Mouse (Mus musculus): ENCODE measurements around the gene Unc93a2.
"Not testable (repeated sequence)": the region's sequence is repeated elsewhere in the genome, so short reads cannot be mapped to it uniquely, and the experiment has no call there.

DNA sequence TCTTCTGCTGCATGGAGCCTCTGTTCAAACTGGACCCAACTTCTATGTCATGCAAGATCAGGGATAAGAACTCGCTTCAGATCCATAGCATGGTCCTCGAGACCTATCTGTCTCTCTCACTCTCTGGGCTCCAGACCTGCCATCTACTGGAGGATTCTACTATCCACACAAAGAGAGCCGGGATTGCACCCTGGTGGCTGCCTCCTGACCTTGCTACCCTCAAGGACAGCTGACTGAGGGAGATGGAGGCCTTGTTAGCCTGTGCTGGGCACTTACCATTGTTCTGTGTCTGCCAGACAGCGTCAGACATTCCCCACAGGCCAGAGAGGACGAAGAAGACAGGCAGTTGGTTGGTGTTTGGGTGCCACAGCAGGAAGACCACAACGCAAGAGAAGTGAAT, 15.9 kb downstream of the Unc93a2 start:
- TF ChIP-seq POLR2A (IDR thresholded peaks at IDR 0.05; ENCODE audit: low read depth, low read length); MAFK (IDR thresholded peaks at IDR 0.05; ENCODE audit: insufficient replicate concordance, low read length); MEF2A (IDR thresholded peaks at IDR 0.05; ENCODE audit: borderline replicate concordance, low read depth, low read length); CTCF (conservative IDR thresholded peaks at IDR 0.05 in 1 of 2, IDR thresholded peaks at IDR 0.05 in 1 of 2; ENCODE audit: low read depth in 2 of 2, low read length in 2 of 2); MAX (IDR thresholded peaks at IDR 0.05; ENCODE audit: low read length); JUND (conservative IDR thresholded peaks at IDR 0.05; ENCODE audit: low read depth, low read length); MYC (IDR thresholded peaks at IDR 0.05; ENCODE audit: low read depth, low read length); TBP (conservative IDR thresholded peaks at IDR 0.05; ENCODE audit: low read depth, low read length); NRF1 (IDR thresholded peaks at IDR 0.05; ENCODE audit: low read depth, low read length); JUN (IDR thresholded peaks at IDR 0.05; ENCODE audit: insufficient read depth, low read depth, low read length): not testable (repeated sequence)

All from CH12.LX (cell line).